Mouse (Mus musculus): Measurements from ENCODE around the gene Medag.

The Medag gene

GRCm38 (mm10) chr5:149411509-149412193, at the start of gene Medag:
Medag (plus strand) TSS chr5:149411749.
- no peak for DNase-seq

- no peak for DNase-seq
These were observed 48.9 kb upstream of the Medag start for GRCm38 (mm10) chr5:149362626-149363025.

GRCm38 (mm10) chr5:149363903-149364755, 47.4 kb upstream of the Medag start:
- DNase-seq, result peak in 1 of 2 experiments; percentile 42

GRCm38 (mm10) chr5:149367011-149367410, 44.5 kb upstream of the Medag start:
- peak in 1 of 2 experiments; percentile 54 for DNase-seq

GRCm38 (mm10) chr5:149367544-149368466, 43.7 kb upstream of the Medag start:
- DNase-seq, result peak; percentile 88 to 93

GRCm38 (mm10) chr5:149368575-149369312, 42.8 kb upstream of the Medag start:
- peak in 1 of 2 experiments; percentile 36 for DNase-seq

- peak; percentile 51 to 52 for DNase-seq
These were observed 42.0 kb upstream of the Medag start for GRCm38 (mm10) chr5:149369373-149370035.

GRCm38 (mm10) chr5:149372018-149372417, 39.5 kb upstream of the Medag start:
- peak in 1 of 2 experiments; percentile 51 for DNase-seq

GRCm38 (mm10) chr5:149373224-149373623, 38.3 kb upstream of the Medag start:
- peak in 1 of 2 experiments; percentile 38 for DNase-seq

- DNase-seq, result peak; percentile 63 to 73
These were observed 37.5 kb upstream of the Medag start for GRCm38 (mm10) chr5:149374026-149374425.

GRCm38 (mm10) chr5:149375074-149375888, 36.3 kb upstream of the Medag start:
- no peak for DNase-seq

GRCm38 (mm10) chr5:149375889-149376212, 35.7 kb upstream of the Medag start:
- peak; percentile 93 for DNase-seq

GRCm38 (mm10) chr5:149376367-149376766, 35.2 kb upstream of the Medag start:
- DNase-seq, result no peak

- DNase-seq, result no peak
These were observed 34.3 kb upstream of the Medag start for GRCm38 (mm10) chr5:149377253-149377652.

GRCm38 (mm10) chr5:149378566-149378965, 33.0 kb upstream of the Medag start:
- DNase-seq, result peak in 1 of 2 experiments; percentile 59

- no peak for DNase-seq
These were observed 32.3 kb upstream of the Medag start for GRCm38 (mm10) chr5:149379131-149379784.

- DNase-seq, result no peak
These were observed 31.7 kb upstream of the Medag start for GRCm38 (mm10) chr5:149379861-149380260.

GRCm38 (mm10) chr5:149380388-149380916, 31.1 kb upstream of the Medag start:
- no peak for DNase-seq

GRCm38 (mm10) chr5:149381948-149382347, 29.6 kb upstream of the Medag start:
- DNase-seq, result no peak

- no peak for DNase-seq
These were observed 28.9 kb upstream of the Medag start for GRCm38 (mm10) chr5:149382601-149383000.

All from thymus, postnatal 36 days (tissue).